Mouse (Mus musculus) ES-E14 (cell line): ENCODE measurements around the gene Slc26a10. TPM values are rescaled to one million over a fixed set of nuclear protein-coding genes. Genes with fewer than 3 reads are reported as not detected.
"Not testable (repeated sequence)": the region's sequence is repeated elsewhere in the genome, so short reads cannot be mapped to it uniquely, and the experiment has no call there.

Source experiments
- DNase-seq: peaks from one replicate; pipeline ENCODE4 v3.0.0-alpha.2; 2013; ENCODE audit warnings: low read depth, low spot score
- H3K27ac ChIP-seq: 2 replicates; pipeline ENCODE4 v1.5.1; 2012; ENCODE audit warnings: low read depth, mild to moderate bottlenecking, low read length, moderate library complexity, mixed read lengths; ENCODE audit not compliant: poor library complexity, insufficient read depth, severe bottlenecking
- H3K36me3 ChIP-seq: 2 replicates; pipeline ENCODE4 v1.6.1; 2012; ENCODE audit warnings: mild to moderate bottlenecking, low read length, moderate library complexity, mixed read lengths; ENCODE audit not compliant: control insufficient read depth, poor library complexity, insufficient read depth, severe bottlenecking
- H3K4me1 ChIP-seq, 2 experiments: fragments of 150-350 bp in 1 of 2; sonication (generic) in 1 of 2; 2 replicates each; pipeline ENCODE4 v1.6.1; 2012; ENCODE audit warnings: low read length in 2 of 2, mild to moderate bottlenecking in 1 of 2, mixed read lengths in 1 of 2; ENCODE audit not compliant: control insufficient read depth in 2 of 2, insufficient read depth in 2 of 2, poor library complexity in 1 of 2
- H3K4me3 ChIP-seq, 2 experiments: fragments of 150-350 bp in 1 of 2; sonication (generic) in 1 of 2; 2 replicates each; pipeline ENCODE4 v1.5.1; 2012; ENCODE audit warnings: low read length in 2 of 2, low read depth in 1 of 2, mild to moderate bottlenecking in 1 of 2, mixed read lengths in 1 of 2; ENCODE audit not compliant: insufficient read depth in 1 of 2, poor library complexity in 1 of 2, severe bottlenecking in 1 of 2
- H3K9ac ChIP-seq: 2 replicates; pipeline ENCODE4 v1.6.1; 2012; ENCODE audit warnings: low read depth, mild to moderate bottlenecking, low read length, mixed read lengths; ENCODE audit not compliant: poor library complexity, insufficient read depth, severe bottlenecking
- H3K9me3 ChIP-seq: fragments of 150-350 bp; sonication (generic); 2 replicates; pipeline ENCODE4 v1.6.1; 2012; ENCODE audit warnings: low read depth, mild to moderate bottlenecking, low read length; ENCODE audit not compliant: control insufficient read depth, insufficient read depth
- CHD2 ChIP-seq: IDR thresholded peaks from 2 replicates; pipeline ENCODE4 v1.6.1; 2014; ENCODE audit warnings: mild to moderate bottlenecking, low read depth, low read length, inconsistent platforms
- HCFC1 ChIP-seq: IDR thresholded peaks from 2 replicates; pipeline ENCODE4 v1.6.1; 2012; ENCODE audit warnings: low read length, inconsistent platforms, borderline replicate concordance; ENCODE audit not compliant: insufficient read depth
- MAFK ChIP-seq: IDR thresholded peaks from 2 replicates; pipeline ENCODE4 v1.6.1; 2014; ENCODE audit warnings: mild to moderate bottlenecking, low read depth, low read length, inconsistent platforms; ENCODE audit not compliant: insufficient read depth
- ZC3H11A ChIP-seq: IDR thresholded peaks from 2 replicates; pipeline ENCODE4 v1.6.1; 2012; ENCODE audit warnings: low read depth, mild to moderate bottlenecking, inconsistent platforms, low read length, borderline replicate concordance
- ZNF384 ChIP-seq: IDR thresholded peaks from 2 replicates; pipeline ENCODE4 v1.6.1; 2012; ENCODE audit warnings: low read depth, low read length, inconsistent platforms
- in situ Hi-C, 2 experiments: fragments of 600-800 bp; cut with MboI; formaldehyde crosslinking; loops; one replicate each; pipeline ENCODE4 v1.15.1; 2025; ENCODE audit warnings: low sequenced_read_pairs in 2 of 2, inconsistent platforms in 1 of 2; ENCODE audit not compliant: unreplicated experiment in 2 of 2
- total RNA-seq: library from RNA; depleted of rRNA; stranded (reverse); fragments of 300-350 nt; gene quantifications from 2 replicates; pipeline ENCODE4 v1.2.3, GENCODE M21; 2012

The Slc26a10 gene
- total RNA-seq, 1 experiment, result 7.4 TPM

- DNase-seq, result no peak
- Histone ChIP-seq H3K4me1 (peaks cover 2 to 8% of the 10 kb centered on the region in 2 experiments; a peak in 2 of 4 replicates), H3K4me3 (peak overlapping the region; percentile 74), H3K36me3 (no peaks in the 10 kb centered on the region), H3K9ac (peak overlapping the region; percentile 77), H3K9me3 (no peaks in the 10 kb centered on the region), H3K27ac (no peak overlapping the region)
- in situ Hi-C loops, result no loop called here
- TF ChIP-seq MAFK, result no peak
- no peak for TF ChIP-seq ZC3H11A
- no peak for TF ChIP-seq CHD2
- no peak for TF ChIP-seq HCFC1
- TF ChIP-seq ZNF384, result no peak
These were observed 14.6 kb downstream of the Slc26a10 start for GRCm38 (mm10) chr10:127165654-127166403.

- no peak for DNase-seq
- Histone ChIP-seq H3K27ac (no peak overlapping the region), H3K9me3 (no peaks in the 10 kb centered on the region), H3K9ac (peak overlapping the region; percentile 77), H3K36me3 (no peaks in the 10 kb centered on the region), H3K4me3 (peak overlapping the region; percentile 74), H3K4me1 (peaks cover 2 to 6% of the 10 kb centered on the region in 2 experiments; a peak in 2 of 4 replicates)
- in situ Hi-C loops, result no loop called here
- TF ChIP-seq MAFK, result no peak
- TF ChIP-seq ZNF384, result no peak
- no peak for TF ChIP-seq ZC3H11A
- 0 out of 2 replicates have a peak, but pooled peaks have one; percentile 14 for TF ChIP-seq HCFC1
These were observed 15.1 kb downstream of the Slc26a10 start for GRCm38 (mm10) chr10:127165354-127165653.

- peak within 1 kb of the TSS; percentile 74 for H3K4me3 ChIP-seq
- TF ChIP-seq CHD2 (no peak), HCFC1 (0 out of 2 replicates have a peak, but pooled peaks have one; percentile 47), ZNF384 (no peak), MAFK (no peak), ZC3H11A (peak; percentile 48; the same call in 1 of the 2 replicates)
- H3K4me1 ChIP-seq, result peaks cover 2 to 6% of the 10 kb centered on the region in 2 experiments; a peak in 2 of 4 replicates
- H3K27ac ChIP-seq, result no peak within 1 kb of the TSS
- DNase-seq, result peak; percentile 69
- peak within 1 kb of the TSS; percentile 77 for H3K9ac ChIP-seq
- in situ Hi-C loops, result no loop called here
- H3K36me3 ChIP-seq, result no peaks in the 10 kb centered on the region
- no peaks in the 10 kb centered on the region for H3K9me3 ChIP-seq
These were observed 15.7 kb downstream of the Slc26a10 start, which contains the start of gene B4galnt1 for GRCm38 (mm10) chr10:127164631-127165353. Gene B4galnt1, plus strand, starts transcription at chr10:127165225.

GRCm38 (mm10) chr10:127164190-127164589 lies 16.3 kb downstream of the Slc26a10 start:
- H3K4me1 ChIP-seq, result peaks cover 2 to 3% of the 10 kb centered on the region in 2 experiments; a peak in 2 of 4 replicates
- no peak overlapping the region for H3K4me3 ChIP-seq
- no peaks in the 10 kb centered on the region for H3K36me3 ChIP-seq
- in situ Hi-C loops, result no loop called here
- TF ChIP-seq HCFC1, result no peak
- no peak for TF ChIP-seq CHD2
- no peak for TF ChIP-seq ZC3H11A
- TF ChIP-seq ZNF384, result no peak
- no peak for TF ChIP-seq MAFK
- DNase-seq, result no peak
- no peaks in the 10 kb centered on the region for H3K9me3 ChIP-seq
- H3K9ac ChIP-seq, result no peak overlapping the region
- no peak overlapping the region for H3K27ac ChIP-seq

GRCm38 (mm10) chr10:127162771-127163261 lies 17.6 kb downstream of the Slc26a10 start:
- DNase-seq, in situ Hi-C loops, H3K9ac ChIP-seq, H3K4me1 ChIP-seq, H3K9me3 ChIP-seq, H3K27ac ChIP-seq, H3K36me3 ChIP-seq, H3K4me3 ChIP-seq: not testable (repeated sequence)
